Mouse (Mus musculus) Patski (cell line): Measurements from ENCODE around the gene Ank2. TPM values are rescaled to one million over a fixed set of nuclear protein-coding genes. Genes with fewer than 3 reads are reported as not detected.
"Not testable (repeated sequence)": the region's sequence is repeated elsewhere in the genome, so short reads cannot be mapped to it uniquely, and the experiment has no call there.

Experiments used
- ATAC-seq: fragments of 100-300 bp; one replicate; pipeline ENCODE4 v1.8.0; 2021
- CTCF ChIA-PET: fragments of 350-600 bp; sonication (Branson Sonifier 250); formaldehyde crosslinking; loops from one replicate; lab custom pipeline; 2022; ENCODE audit warnings: inconsistent platforms; lab: Charles Lee
- POLR2A ChIA-PET: fragments of 350-600 bp; sonication (Branson Sonifier 250); formaldehyde crosslinking; loops from one replicate; lab custom pipeline; 2022; ENCODE audit warnings: antibody characterized with exemption, inconsistent platforms; lab: Charles Lee
- DNase-seq: peaks from one replicate; pipeline ENCODE4 v3.0.0-alpha.2; 2011; ENCODE audit warnings: low read depth, low spot score
- H3K27me3 ChIP-seq: fragments of 371-371 bp; one replicate; pipeline ENCODE4 v1.5.1; 2021
- CTCF ChIP-seq: fragments of 100-300 bp; IDR thresholded peaks from one replicate; pipeline ENCODE4 v1.5.1; 2021
- in situ Hi-C: fragments of 300-500 bp; cut with MboI; formaldehyde crosslinking; loops from 3 replicates; pipeline ENCODE4 v1.11.1; 2018; ENCODE audit warnings: low pct_unique_long_range_greater_than_20kb, mixed read lengths
- polyA plus RNA-seq: library from polyadenylated mRNA; unstranded; gene quantifications from one replicate; pipeline ENCODE4 v1.2.3, GENCODE M21; 2021

Gene Ank2
- polyA plus RNA-seq, 1 experiment from 2014 or later: 47.7 TPM

- POLR2A ChIA-PET: no interaction called here
- TF ChIP-seq CTCF: no peak
- no peaks in the 10 kb centered on the region for H3K27me3 ChIP-seq
- CTCF ChIA-PET: interaction anchor here (2.9 kb wide), 1 partner anchor 12 kb away, joined by 11 read pairs; no protein-coding TSS in a partner anchor
- ATAC-seq (no peak), DNase-seq (no peak)
- in situ Hi-C loops: no loop called here
Observed at GRCm38 (mm10) chr3:127334876-127335275, 164.3 kb downstream of the Ank2 start.

- POLR2A ChIA-PET: no interaction called here
Observed at GRCm38 (mm10) chr3:127331562-127331961, 167.6 kb downstream of the Ank2 start.

GRCm38 (mm10) chr3:127326355-127326754 lies 172.8 kb downstream of the Ank2 start:
- DNase-seq (no peak), ATAC-seq (no peak)
- TF ChIP-seq CTCF: peak; percentile 47
- ChIA-PET POLR2A (no interaction called here), CTCF (interaction anchor here (1.1 to 2.0 kb wide), 2 partner anchors 20 to 111 kb away, joined by 3 to 6 read pairs; no protein-coding TSS in a partner anchor)
- no peaks in the 10 kb centered on the region for H3K27me3 ChIP-seq
- in situ Hi-C loops: loop anchor here (5.0 kb wide), 1 partner anchor 101 kb away; no protein-coding TSS in a partner anchor

More at GRCm38 (mm10) chr3:127331562-127331961, 167.6 kb downstream of the Ank2 start:
- no peak for TF ChIP-seq CTCF
- no peaks in the 10 kb centered on the region for H3K27me3 ChIP-seq
- ATAC-seq: no peak
- in situ Hi-C loops: no loop called here
- no peak for DNase-seq
- CTCF ChIA-PET: interaction anchor here (1.4 to 2.4 kb wide), 3 partner anchors 9 to 97 kb away, joined by 3 to 7 read pairs (median 6); no protein-coding TSS in a partner anchor

GRCm38 (mm10) chr3:127322870-127323269 lies 176.3 kb downstream of the Ank2 start:
- ATAC-seq (peak; percentile 47), DNase-seq (no peak)
- in situ Hi-C loops: no loop called here
- POLR2A ChIA-PET: interaction anchor here (0.6 to 0.9 kb wide), 2 partner anchors 132 to 487 kb away, joined by 3 read pairs; no protein-coding TSS in a partner anchor
- CTCF ChIA-PET: interaction anchor here (0.6 to 3.4 kb wide), 40 partner anchors 9 to 244 kb away, joined by 3 to 33 read pairs (median 5); partner anchors contain the start of gene Ank2
- H3K27me3 ChIP-seq: no peaks in the 10 kb centered on the region
- peak; percentile 82 for TF ChIP-seq CTCF

- CTCF ChIA-PET: interaction anchor here (0.8 to 3.4 kb wide), 22 partner anchors 9 to 245 kb away, joined by 3 to 33 read pairs (median 6); partner anchors contain the start of gene Ank2
- TF ChIP-seq CTCF: no peak
Observed at GRCm38 (mm10) chr3:127321645-127322044, 177.5 kb downstream of the Ank2 start.

GRCm38 (mm10) chr3:127321031-127321430 lies 178.1 kb downstream of the Ank2 start:
- ChIA-PET POLR2A (interaction anchor here (0.8 kb wide), 1 partner anchor 110 kb away, joined by 3 read pairs; no protein-coding TSS in a partner anchor), CTCF (interaction anchor here (1.0 to 2.7 kb wide), 3 partner anchors 11 to 130 kb away, joined by 3 to 11 read pairs (median 3); no protein-coding TSS in a partner anchor)
- in situ Hi-C loops, DNase-seq, H3K27me3 ChIP-seq, ATAC-seq: not testable (repeated sequence)

More at GRCm38 (mm10) chr3:127321645-127322044, 177.5 kb downstream of the Ank2 start:
- in situ Hi-C loops: no loop called here
- ATAC-seq (no peak), DNase-seq (no peak)
- POLR2A ChIA-PET: no interaction called here
- no peaks in the 10 kb centered on the region for H3K27me3 ChIP-seq

- H3K27me3 ChIP-seq: no peaks in the 10 kb centered on the region
- in situ Hi-C loops: no loop called here
- ATAC-seq (peak; percentile 72), DNase-seq (no peak)
- ChIA-PET CTCF (interaction anchor here (1.0 to 1.2 kb wide), 2 partner anchors 10 to 131 kb away, joined by 3 read pairs; no protein-coding TSS in a partner anchor), POLR2A (interaction anchor here (0.8 kb wide), 1 partner anchor 110 kb away, joined by 3 read pairs; no protein-coding TSS in a partner anchor)
- no peak for TF ChIP-seq CTCF
Observed at GRCm38 (mm10) chr3:127320311-127320710, 178.8 kb downstream of the Ank2 start.

GRCm38 (mm10) chr3:127317641-127318040 lies 181.5 kb downstream of the Ank2 start:
- no peaks in the 10 kb centered on the region for H3K27me3 ChIP-seq
- DNase-seq (no peak), ATAC-seq (no peak)
- POLR2A ChIA-PET: interaction anchor here (0.6 kb wide), 1 partner anchor 60 kb away, joined by 4 read pairs; no protein-coding TSS in a partner anchor
- in situ Hi-C loops: loop anchor here (5.0 kb wide), 1 partner anchor 235 kb away; the partner anchor contains the start of genes Larp7 and Zgrf1
- no peak for TF ChIP-seq CTCF
- CTCF ChIA-PET: interaction anchor here (1.1 to 1.9 kb wide), 7 partner anchors 12 to 231 kb away, joined by 3 to 7 read pairs (median 4); no protein-coding TSS in a partner anchor

GRCm38 (mm10) chr3:127316717-127317116 lies 182.4 kb downstream of the Ank2 start:
- ATAC-seq (no peak), DNase-seq (no peak)
- TF ChIP-seq CTCF: no peak
- ChIA-PET POLR2A (no interaction called here), CTCF (interaction anchor here (1.3 to 1.9 kb wide), 3 partner anchors 11 to 134 kb away, joined by 4 to 7 read pairs (median 6); no protein-coding TSS in a partner anchor)
- H3K27me3 ChIP-seq: no peaks in the 10 kb centered on the region
- in situ Hi-C loops: loop anchor here (5.0 kb wide), 1 partner anchor 236 kb away; the partner anchor contains the start of genes Larp7 and Zgrf1

GRCm38 (mm10) chr3:127311521-127311920 lies 187.6 kb downstream of the Ank2 start:
- no peaks in the 10 kb centered on the region for H3K27me3 ChIP-seq
- ChIA-PET POLR2A (no interaction called here), CTCF (interaction anchor here (1.2 to 3.2 kb wide), 5 partner anchors 11 to 134 kb away, joined by 3 to 27 read pairs (median 7); no protein-coding TSS in a partner anchor)
- TF ChIP-seq CTCF: no peak
- in situ Hi-C loops: loop anchor here (5.0 kb wide), 1 partner anchor 124 kb away; no protein-coding TSS in a partner anchor
- no peak for ATAC-seq
- no peak for DNase-seq
